Mouse (Mus musculus) erythroblast, embryonic 14.5 days (primary cell): Measurements from ENCODE around the gene Abhd5. TPM values are rescaled to one million over a fixed set of nuclear protein-coding genes. Genes with fewer than 3 reads are reported as not detected.

Source experiments
- H3K27me3 ChIP-seq: 2 replicates; pipeline ENCODE4 v1.6.1; 2012; ENCODE audit warnings: inconsistent platforms; ENCODE audit not compliant: control insufficient read depth
- H3K36me3 ChIP-seq: 2 replicates; pipeline ENCODE4 v1.6.1; 2012; ENCODE audit warnings: mild to moderate bottlenecking, inconsistent platforms; ENCODE audit not compliant: control insufficient read depth
- H3K4me1 ChIP-seq: 2 replicates; pipeline ENCODE4 v1.6.1; 2012; ENCODE audit warnings: inconsistent platforms; ENCODE audit not compliant: control insufficient read depth
- H3K4me3 ChIP-seq: replicated peaks from 2 replicates; pipeline ENCODE3; 2012; ENCODE audit warnings: moderate library complexity, mild to moderate bottlenecking, inconsistent platforms
- H3K9me3 ChIP-seq: 2 replicates; pipeline ENCODE4 v1.6.1; 2012; ENCODE audit warnings: low read length, inconsistent platforms, mixed read lengths; ENCODE audit not compliant: control insufficient read depth
- GATA1 ChIP-seq: IDR thresholded peaks from 2 replicates; pipeline ENCODE4 v1.6.1; 2012; ENCODE audit warnings: low read length, inconsistent platforms, mixed read lengths
- TAL1 ChIP-seq: IDR thresholded peaks from 3 replicates; pipeline ENCODE4 v1.6.1; 2012; ENCODE audit warnings: low read length, inconsistent platforms, mixed read lengths
- polyA plus RNA-seq: library from polyadenylated mRNA; stranded (reverse); fragments of >175 nt; gene quantifications from 2 replicates; pipeline ENCODE4 v1.2.3, GENCODE M21; 2012

Gene Abhd5
- polyA plus RNA-seq, 1 experiment = 3.6 TPM

DNA sequence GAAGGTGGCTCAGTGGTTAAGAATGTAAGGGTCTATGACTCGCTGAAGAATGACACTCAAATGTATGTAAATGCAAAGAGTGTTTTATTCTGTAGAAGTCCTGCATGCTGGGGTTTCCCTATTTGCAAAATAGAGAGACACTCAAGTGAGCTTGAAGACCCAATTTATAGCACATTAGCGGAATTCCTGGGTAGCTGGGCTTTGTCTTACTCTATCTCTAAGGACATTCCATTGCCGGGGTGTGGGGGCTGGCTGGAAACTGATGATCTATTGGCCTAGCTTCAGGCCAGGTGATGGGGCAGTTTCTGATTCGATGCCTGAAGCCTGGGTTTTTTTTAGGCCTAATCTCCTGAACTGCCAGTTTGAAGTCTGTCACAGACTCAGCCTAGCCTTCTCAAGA lies 36.5 kb upstream of the Abhd5 start:
- Histone ChIP-seq H3K4me1 (peaks cover 25% of the 10 kb centered on the region), H3K27me3 (no peaks in the 10 kb centered on the region), H3K36me3 (no peaks in the 10 kb centered on the region), H3K9me3 (no peaks in the 10 kb centered on the region), H3K4me3 (no peak overlapping the region)
- TF ChIP-seq GATA1 (no peak), TAL1 (no peak)

DNA sequence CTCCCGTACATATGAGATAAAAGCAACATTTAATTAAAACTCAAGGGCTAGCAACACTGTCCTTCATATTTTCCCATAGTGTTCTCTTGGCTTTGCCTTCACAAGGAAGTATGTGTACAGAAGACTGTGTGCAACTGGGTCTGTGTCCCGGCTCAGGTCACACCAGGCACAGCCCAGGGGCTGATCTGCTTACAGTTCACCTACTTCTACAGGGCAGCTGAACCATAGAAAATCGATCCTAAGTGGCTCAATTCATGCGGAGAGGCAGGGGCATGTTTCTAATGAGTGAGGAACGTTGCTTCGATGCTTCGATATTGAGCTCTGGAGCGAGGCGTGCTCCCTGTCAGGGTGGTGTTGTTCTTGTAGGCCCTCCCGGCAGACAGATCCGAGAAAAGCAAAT lies 35.9 kb upstream of the Abhd5 start:
- no peaks in the 10 kb centered on the region for H3K27me3 ChIP-seq
- TF ChIP-seq TAL1 (no peak), GATA1 (no peak)
- no peaks in the 10 kb centered on the region for H3K36me3 ChIP-seq

DNA sequence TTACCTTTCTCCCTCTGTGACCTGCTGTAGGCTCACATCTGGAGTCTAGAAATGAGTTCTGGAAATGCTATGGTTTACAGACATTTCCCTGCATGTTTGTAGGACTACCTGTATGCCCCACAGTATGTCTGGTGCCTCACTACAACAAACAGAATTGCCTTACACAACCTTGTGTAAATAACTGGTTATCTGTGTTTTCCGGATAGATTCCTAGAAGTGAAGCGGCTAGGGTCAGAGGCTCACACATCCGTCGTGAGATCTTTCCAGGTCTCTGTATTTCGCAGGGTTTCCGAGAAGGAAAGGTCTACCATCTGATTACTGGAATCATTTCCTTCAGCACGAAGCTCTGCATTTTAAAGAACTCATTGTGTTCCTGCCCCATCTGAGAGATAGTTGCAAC lies 34.8 kb upstream of the Abhd5 start:
- Histone ChIP-seq H3K9me3 (no peaks in the 10 kb centered on the region), H3K27me3 (no peaks in the 10 kb centered on the region), H3K4me1 (peaks cover 14% of the 10 kb centered on the region), H3K4me3 (no peak overlapping the region), H3K36me3 (no peaks in the 10 kb centered on the region)
- no peak for TF ChIP-seq GATA1
- no peak for TF ChIP-seq TAL1

More for the DNA sequence above, 35.9 kb upstream of the Abhd5 start:
- peaks cover 24% of the 10 kb centered on the region for H3K4me1 ChIP-seq
- no peak overlapping the region for H3K4me3 ChIP-seq
- H3K9me3 ChIP-seq = no peaks in the 10 kb centered on the region

DNA sequence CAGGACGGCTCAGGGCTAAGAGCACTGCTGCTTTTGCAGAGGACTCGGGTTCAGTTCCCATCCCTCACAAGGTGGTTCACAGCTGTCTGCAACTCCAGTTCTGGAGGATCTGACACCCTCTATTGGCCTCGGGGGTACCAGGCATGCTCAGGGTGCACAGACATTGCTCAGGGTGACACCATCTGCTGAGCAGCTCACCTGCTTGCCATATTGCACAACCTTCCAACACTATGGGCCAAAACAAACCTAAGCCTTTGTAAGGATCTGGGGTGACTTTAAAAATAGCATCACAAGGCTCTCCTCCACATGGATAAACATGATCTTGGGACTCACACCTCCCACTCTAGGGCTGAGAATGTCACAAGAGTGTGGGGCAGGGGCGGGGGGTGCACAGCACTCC lies 30.8 kb upstream of the Abhd5 start:
- H3K4me1 ChIP-seq = no peaks in the 10 kb centered on the region
- no peaks in the 10 kb centered on the region for H3K9me3 ChIP-seq
- no peak overlapping the region for H3K4me3 ChIP-seq
- TF ChIP-seq GATA1 (no peak), TAL1 (no peak)
- no peaks in the 10 kb centered on the region for H3K27me3 ChIP-seq
- no peaks in the 10 kb centered on the region for H3K36me3 ChIP-seq

DNA sequence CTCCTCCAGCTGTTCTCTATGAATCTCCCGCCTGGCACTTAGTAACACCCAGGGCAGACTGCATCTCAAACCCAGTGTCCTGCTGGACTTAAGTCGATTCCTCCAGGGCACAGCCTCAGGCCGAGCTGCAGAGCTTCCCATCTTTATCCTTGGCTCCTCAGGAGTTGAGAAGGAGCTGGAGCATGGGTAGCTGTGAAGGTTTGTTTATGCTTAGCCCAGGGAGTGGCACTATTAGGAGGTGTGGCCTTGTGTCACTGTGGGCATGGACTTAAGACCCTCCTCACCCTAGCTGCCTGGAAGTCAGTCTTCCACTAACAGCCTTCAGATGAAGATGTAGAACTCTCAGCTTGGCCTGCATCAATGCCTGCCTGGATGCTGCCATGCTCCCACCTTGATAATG lies 29.1 kb upstream of the Abhd5 start:
- no peak overlapping the region for H3K4me3 ChIP-seq
- H3K4me1 ChIP-seq = no peaks in the 10 kb centered on the region
- H3K27me3 ChIP-seq = no peaks in the 10 kb centered on the region
- H3K36me3 ChIP-seq = no peaks in the 10 kb centered on the region
- no peaks in the 10 kb centered on the region for H3K9me3 ChIP-seq
- TF ChIP-seq GATA1 (no peak), TAL1 (no peak)

DNA sequence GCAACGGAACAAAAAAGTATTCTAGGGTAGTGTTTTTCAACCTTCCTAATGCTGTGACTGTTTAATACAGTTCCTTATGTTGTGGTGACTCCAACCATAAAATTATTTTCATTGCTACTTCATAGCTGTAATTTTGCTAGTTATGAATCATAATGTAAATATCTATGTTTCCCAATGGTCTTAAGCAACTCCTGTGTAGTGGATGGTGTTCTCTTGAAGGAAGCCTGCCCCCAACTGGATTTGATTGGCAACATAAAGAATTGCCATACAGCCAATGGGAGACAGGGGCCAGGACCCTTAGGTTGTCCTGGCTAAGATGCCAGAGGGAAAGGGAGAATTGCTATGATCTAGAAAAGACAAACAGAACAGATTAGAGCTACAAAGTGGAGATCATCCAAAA lies 25.4 kb upstream of the Abhd5 start:
- no peak for TF ChIP-seq GATA1
- no peak for TF ChIP-seq TAL1
- no peaks in the 10 kb centered on the region for H3K9me3 ChIP-seq
- no peaks in the 10 kb centered on the region for H3K4me1 ChIP-seq
- H3K4me3 ChIP-seq = no peak overlapping the region
- no peaks in the 10 kb centered on the region for H3K27me3 ChIP-seq
- no peaks in the 10 kb centered on the region for H3K36me3 ChIP-seq

DNA sequence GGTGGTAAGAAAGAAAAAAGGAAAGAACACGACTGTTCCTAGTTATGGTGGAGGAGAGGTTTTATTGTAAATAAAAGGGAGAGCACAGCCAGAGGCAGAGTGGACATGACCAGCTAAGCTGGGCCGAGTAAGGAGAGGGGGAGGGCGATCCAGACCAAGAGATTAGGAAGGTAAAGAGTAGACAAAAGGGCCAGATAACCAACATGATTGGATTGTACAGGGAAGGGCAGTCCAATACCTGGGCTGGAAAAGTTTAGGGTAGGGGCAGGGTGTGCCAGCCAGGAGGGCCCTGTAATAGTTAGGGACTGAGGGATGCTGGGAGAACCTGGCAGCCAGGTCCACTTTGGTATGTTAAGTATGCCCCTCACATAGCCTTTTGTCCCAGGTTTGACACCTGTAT lies 23.2 kb upstream of the Abhd5 start:
- Histone ChIP-seq H3K4me3 (no peak overlapping the region), H3K36me3 (no peaks in the 10 kb centered on the region), H3K4me1 (no peaks in the 10 kb centered on the region), H3K27me3 (no peaks in the 10 kb centered on the region), H3K9me3 (no peaks in the 10 kb centered on the region)
- TF ChIP-seq TAL1 = no peak
- no peak for TF ChIP-seq GATA1

DNA sequence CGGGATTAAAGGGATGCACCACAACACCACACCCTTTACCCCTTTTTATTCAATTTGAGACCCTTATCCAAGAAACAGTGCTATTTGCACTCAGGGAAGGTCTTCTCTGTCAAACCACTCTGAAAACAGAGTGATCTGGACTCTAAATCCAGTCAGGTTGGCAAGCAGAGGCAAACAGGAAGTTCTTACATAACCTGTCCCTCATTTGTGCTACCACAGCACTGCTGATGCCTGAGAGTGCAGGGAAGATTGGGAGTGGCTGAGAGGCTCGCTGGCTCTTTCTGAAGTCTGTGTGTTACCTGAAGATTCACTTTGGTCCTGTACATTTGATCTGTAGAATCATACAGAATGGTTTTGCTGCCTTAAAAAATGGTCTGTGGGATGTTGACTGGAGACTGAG lies 14.7 kb upstream of the Abhd5 start:
- Histone ChIP-seq H3K9me3 (no peaks in the 10 kb centered on the region), H3K27me3 (peaks cover 18% of the 10 kb centered on the region), H3K4me1 (no peaks in the 10 kb centered on the region), H3K36me3 (no peaks in the 10 kb centered on the region), H3K4me3 (no peak overlapping the region)
- TF ChIP-seq GATA1 (no peak), TAL1 (no peak)

DNA sequence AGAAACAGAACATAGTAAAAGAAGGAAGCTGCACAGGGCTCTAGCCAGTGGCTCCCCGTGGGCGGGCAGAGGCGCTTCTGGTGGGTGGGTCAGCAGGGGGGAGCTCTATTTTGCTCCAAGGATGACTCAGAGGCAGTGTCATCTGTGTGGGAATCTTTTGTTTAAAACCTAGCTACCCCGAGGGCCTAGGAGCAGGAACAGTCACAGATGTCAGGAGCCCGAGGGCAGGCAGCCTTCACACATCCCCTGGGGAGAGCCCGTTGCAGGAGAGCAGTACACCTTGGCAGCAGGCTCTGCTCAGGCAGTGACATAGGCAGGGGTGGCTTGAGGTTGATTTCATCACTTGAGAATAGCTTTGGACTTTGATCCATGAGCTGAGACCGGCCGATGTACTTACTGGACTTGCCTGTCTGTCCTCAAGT lies 13.9 kb upstream of the Abhd5 start:
- H3K27me3 ChIP-seq = peaks cover 18% of the 10 kb centered on the region
- H3K9me3 ChIP-seq = no peaks in the 10 kb centered on the region
- no peak overlapping the region for H3K4me3 ChIP-seq
- no peaks in the 10 kb centered on the region for H3K4me1 ChIP-seq
- TF ChIP-seq GATA1 = no peak
- TF ChIP-seq TAL1 = no peak
- no peaks in the 10 kb centered on the region for H3K36me3 ChIP-seq

DNA sequence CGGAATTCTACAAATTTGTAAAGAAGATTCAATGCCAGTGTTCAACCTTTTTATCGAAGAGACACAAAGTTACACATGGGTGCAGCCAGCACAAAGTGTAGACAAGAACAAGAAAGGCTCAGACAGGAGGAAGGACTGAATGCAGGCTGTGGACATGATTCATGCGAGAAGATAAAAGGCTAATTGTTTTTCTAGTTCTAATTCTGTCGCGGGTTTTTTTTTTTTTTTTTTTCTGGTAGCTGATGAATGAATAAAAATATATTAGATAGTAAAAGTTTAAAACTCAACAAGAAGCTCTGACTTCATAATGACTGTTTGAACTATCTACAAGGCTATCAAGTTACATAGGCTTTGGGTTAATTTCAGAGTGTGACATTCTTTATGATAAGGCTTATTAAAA lies 11.4 kb upstream of the Abhd5 start:
- no peaks in the 10 kb centered on the region for H3K36me3 ChIP-seq
- H3K9me3 ChIP-seq = no peaks in the 10 kb centered on the region
- H3K27me3 ChIP-seq = peaks cover 25% of the 10 kb centered on the region
- no peak for TF ChIP-seq GATA1
- TF ChIP-seq TAL1 = no peak
- no peak overlapping the region for H3K4me3 ChIP-seq
- H3K4me1 ChIP-seq = peaks cover 8% of the 10 kb centered on the region
